Mouse (Mus musculus) testis, postnatal 10 days (tissue): ENCODE data around the gene Olfr1166.
"Not testable (repeated sequence)": the region's sequence is repeated elsewhere in the genome, so short reads cannot be mapped to it uniquely, and the experiment has no call there.

Source experiments
- DNase-seq: peaks from one replicate; pipeline ENCODE4 v3.0.0; 2021; ENCODE audit warnings: low spot score

Olfr1166 gene

DNA sequence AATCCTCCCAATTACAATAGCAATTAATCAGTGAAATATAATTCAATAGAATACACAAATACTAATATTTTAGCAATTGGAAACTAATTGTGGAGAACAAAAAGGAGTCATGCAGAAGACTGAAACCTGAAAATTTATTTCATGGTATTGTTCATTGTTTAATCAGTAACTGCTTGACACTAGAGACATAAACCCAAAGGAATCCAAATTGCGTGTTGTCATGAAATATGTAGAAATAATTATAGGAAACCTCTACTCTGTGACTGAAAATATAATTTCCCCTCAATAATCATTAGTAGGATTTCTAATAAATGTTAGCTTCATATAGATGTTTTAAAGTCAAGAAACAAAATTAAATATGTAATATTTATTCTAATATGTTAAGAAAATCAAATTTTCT lies at the start of gene Olfr1166:
Gene Olfr1166, minus strand, starts transcription at position 101 of the 400 bp plus-strand sequence.
- no peak for DNase-seq

DNA sequence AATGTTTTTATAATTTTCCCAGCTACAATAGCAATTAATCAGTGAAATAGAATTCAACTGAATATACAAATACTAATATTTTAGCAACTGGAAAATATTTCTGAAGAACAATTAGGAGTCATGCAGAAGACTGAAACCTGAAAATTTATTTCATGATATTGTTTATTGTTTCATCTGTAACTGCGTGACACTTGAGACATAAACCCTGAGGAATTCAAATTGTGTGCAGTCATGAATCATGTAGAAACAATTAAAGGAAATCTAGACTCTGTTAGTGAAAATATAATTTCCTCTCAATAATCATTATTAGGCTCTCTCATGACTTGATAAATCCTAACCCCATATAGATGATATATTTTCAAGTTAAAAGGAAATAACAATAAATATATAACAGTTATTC lies 27.0 kb upstream of the Olfr1166 start, which contains the start of gene Olfr1167:
Gene Olfr1167, minus strand, starts transcription at position 101 of the 400 bp plus-strand sequence.
- DNase-seq, result not testable (repeated sequence)

DNA sequence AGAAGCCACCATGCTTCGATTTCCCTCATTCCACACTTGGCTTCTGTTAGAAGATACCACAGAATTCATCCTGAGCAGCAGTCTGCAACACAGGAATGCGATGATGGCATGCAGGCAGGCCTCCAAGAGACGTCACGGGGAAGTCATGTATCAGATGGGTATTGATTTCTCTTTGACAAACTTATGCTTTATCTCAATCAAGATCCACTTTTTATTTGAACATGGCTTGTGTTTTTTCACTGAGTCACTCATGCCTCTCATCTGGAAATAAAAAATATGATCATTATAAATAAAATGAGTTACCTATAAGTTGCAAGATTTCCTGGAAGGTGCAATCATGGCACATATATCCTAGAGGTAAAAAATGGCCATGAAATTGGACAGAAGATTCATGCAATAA lies 34.2 kb downstream of the Olfr1166 start, which contains the start of gene Olfr1164:
Gene Olfr1164, minus strand, starts transcription at position 101 of the 400 bp plus-strand sequence.
- DNase-seq, result no peak
